Mouse (Mus musculus) embryonic fibroblast, embryonic 13.5 days (primary cell): ENCODE measurements around the gene Gm5890. TPM values are rescaled to one million over a fixed set of nuclear protein-coding genes. Genes with fewer than 3 reads are reported as not detected.
"Not testable (repeated sequence)": the region's sequence is repeated elsewhere in the genome, so short reads cannot be mapped to it uniquely, and the experiment has no call there.

Experiments used
- H3K27ac ChIP-seq: 2 replicates; pipeline ENCODE4 v1.5.1; 2012; ENCODE audit warnings: low read length, control low read depth, inconsistent platforms; ENCODE audit not compliant: insufficient read depth
- H3K4me1 ChIP-seq: 2 replicates; pipeline ENCODE4 v1.6.1; 2011; ENCODE audit warnings: low read length; ENCODE audit not compliant: control insufficient read depth, insufficient read depth
- H3K4me3 ChIP-seq: 2 replicates; pipeline ENCODE4 v1.5.1; 2011; ENCODE audit warnings: mild to moderate bottlenecking, control low read depth, low read length; ENCODE audit not compliant: insufficient read depth
- polyA plus RNA-seq: library from polyadenylated mRNA; stranded (reverse); fragments of >200 nt; gene quantifications from 2 replicates; pipeline ENCODE4 v1.2.4, GENCODE M21; 2011; ENCODE audit warnings: low read depth; ENCODE audit not compliant: missing spikeins, insufficient read length

The Gm5890 gene
- not detected in 2 replicates for polyA plus RNA-seq

DNA sequence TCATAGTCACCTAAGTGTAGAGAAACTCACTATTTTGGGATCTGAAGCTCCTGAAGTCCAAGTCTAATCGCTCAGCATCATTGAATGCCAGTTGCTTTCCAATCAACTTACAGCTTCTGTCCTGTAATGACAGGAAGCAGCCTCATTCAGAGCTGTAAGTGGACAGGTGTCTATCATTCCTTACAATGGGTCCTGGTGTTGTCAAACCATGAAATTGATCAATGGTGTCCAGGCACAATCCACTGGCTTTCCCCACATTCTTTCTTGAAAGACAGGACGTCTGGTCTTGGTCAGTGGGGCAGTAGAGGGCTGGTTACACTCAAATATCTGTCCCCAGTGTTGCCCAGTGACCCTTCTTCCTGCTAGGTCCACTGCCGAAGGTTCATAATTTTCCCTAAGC lies at the start of gene Gm5890:
TSS of gene Gm5890 (minus strand) at position 101 of the 400 bp plus-strand sequence.
- H3K4me1 ChIP-seq, H3K27ac ChIP-seq, H3K4me3 ChIP-seq: not testable (repeated sequence)

DNA sequence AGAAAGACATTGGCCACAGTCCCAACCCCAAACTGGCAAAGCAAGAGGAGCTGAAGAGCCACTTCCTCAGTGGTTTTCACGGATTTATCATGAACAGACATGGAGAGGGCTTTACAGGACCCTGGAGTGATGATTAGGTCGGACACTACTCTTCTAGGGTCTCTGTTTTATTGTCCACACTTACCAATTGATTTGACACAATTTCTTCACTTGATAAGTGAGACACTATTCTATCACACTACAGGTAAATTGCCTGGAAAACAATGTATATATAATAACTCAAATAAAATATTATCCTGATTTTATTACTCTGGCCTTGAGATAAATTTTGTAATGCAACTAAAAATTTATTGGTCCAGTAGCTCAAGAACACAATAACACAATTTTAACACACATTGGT lies 28.9 kb downstream of the Gm5890 start, which contains the start of gene Gm4498:
TSS of gene Gm4498 (minus strand) at position 101 of the 400 bp plus-strand sequence.
- not testable (repeated sequence) for H3K27ac ChIP-seq, H3K4me3 ChIP-seq, H3K4me1 ChIP-seq

Other genes with a start within 250 kb of the Gm5890 start
- gene Vmn1r91, start 163.2 kb downstream of the Gm5890 start, polyA plus RNA-seq, result not detected in 2 replicates
- gene Gm16442, start 140.3 kb downstream of the Gm5890 start, polyA plus RNA-seq, result not detected in 2 replicates
- not detected in 2 replicates for gene Vmn1r93, start 123.7 kb downstream of the Gm5890 start, polyA plus RNA-seq
- not detected in 2 replicates for gene Vmn1r94, start 94.5 kb downstream of the Gm5890 start, polyA plus RNA-seq
- gene Vmn1r95, start 69.1 kb downstream of the Gm5890 start, polyA plus RNA-seq, result not detected in 2 replicates
- not detected in 2 replicates for gene Gm6164, start 57.2 kb downstream of the Gm5890 start, polyA plus RNA-seq
- gene Gm4498, start 29.0 kb downstream of the Gm5890 start, polyA plus RNA-seq, result not detected in 2 replicates
- not detected in 2 replicates for gene Gm4133, start 71.2 kb upstream of the Gm5890 start, polyA plus RNA-seq
- gene Gm5728, start 112.6 kb upstream of the Gm5890 start, polyA plus RNA-seq, result not detected in 2 replicates
- gene Vmn1r100, start 155.1 kb upstream of the Gm5890 start, polyA plus RNA-seq, result not detected in 2 replicates
- not detected in 2 replicates for gene Vmn1r101, start 179.8 kb upstream of the Gm5890 start, polyA plus RNA-seq
- gene Gm10670, start 212.1 kb upstream of the Gm5890 start, polyA plus RNA-seq, result not detected in 2 replicates
- not detected in 2 replicates for gene Vmn1r103, start 247.7 kb upstream of the Gm5890 start, polyA plus RNA-seq